Mouse (Mus musculus) cortical plate, adult 2 months (tissue): ENCODE data around the gene Gemin8. TPM values are rescaled to one million over a fixed set of nuclear protein-coding genes. Genes with fewer than 3 reads are reported as not detected.

Source experiments
- H3K27ac ChIP-seq: fragments of 200-500 bp; 2 replicates; pipeline ENCODE4 v1.5.1; 2012; ENCODE audit warnings: low read length, control low read depth, inconsistent platforms; ENCODE audit not compliant: insufficient read depth
- H3K4me1 ChIP-seq: fragments of 200-500 bp; 2 replicates; pipeline ENCODE4 v1.6.1; 2011; ENCODE audit warnings: low read length; ENCODE audit not compliant: control insufficient read depth, insufficient read depth
- H3K4me3 ChIP-seq: fragments of 200-500 bp; 2 replicates; pipeline ENCODE4 v1.5.1; 2011; ENCODE audit warnings: mild to moderate bottlenecking, low read length, control low read depth; ENCODE audit not compliant: insufficient read depth
- CTCF ChIP-seq: fragments of 200-500 bp; IDR thresholded peaks from 2 replicates; pipeline ENCODE4 v1.5.1; 2011; ENCODE audit warnings: mild to moderate bottlenecking, control low read depth, low read length; ENCODE audit not compliant: insufficient read depth; ENCODE audit errors: extremely low read depth
- POLR2A ChIP-seq: fragments of 200-500 bp; IDR thresholded peaks from 2 replicates; pipeline ENCODE4 v1.6.1; 2011; ENCODE audit warnings: mild to moderate bottlenecking, low read length, control low read depth; ENCODE audit not compliant: insufficient read depth; ENCODE audit errors: extremely low read depth
- polyA plus RNA-seq: library from polyadenylated mRNA; depleted of rRNA; stranded (reverse); fragments of >200 nt; gene quantifications from 2 replicates; pipeline ENCODE4 v1.2.3, GENCODE M21; 2012; rRNA removed

Gene Gemin8
- 16.5 and 17.8 TPM in 2 replicates for polyA plus RNA-seq

- peak within 1 kb of the TSS; percentile 39 for H3K27ac ChIP-seq
- peaks cover 3% of the 10 kb centered on the region; the same call in 1 of the 2 replicates for H3K4me1 ChIP-seq
- no peak for TF ChIP-seq CTCF
- TF ChIP-seq POLR2A = peak; percentile 41; the same call in 1 of the 2 replicates
- peak within 1 kb of the TSS; percentile 61 for H3K4me3 ChIP-seq
Measured at GRCm38 (mm10) chrX:166169892-166170799, at the start of gene Gemin8. TSS of gene Gemin8 (plus strand) at chrX:166170454.

DNA sequence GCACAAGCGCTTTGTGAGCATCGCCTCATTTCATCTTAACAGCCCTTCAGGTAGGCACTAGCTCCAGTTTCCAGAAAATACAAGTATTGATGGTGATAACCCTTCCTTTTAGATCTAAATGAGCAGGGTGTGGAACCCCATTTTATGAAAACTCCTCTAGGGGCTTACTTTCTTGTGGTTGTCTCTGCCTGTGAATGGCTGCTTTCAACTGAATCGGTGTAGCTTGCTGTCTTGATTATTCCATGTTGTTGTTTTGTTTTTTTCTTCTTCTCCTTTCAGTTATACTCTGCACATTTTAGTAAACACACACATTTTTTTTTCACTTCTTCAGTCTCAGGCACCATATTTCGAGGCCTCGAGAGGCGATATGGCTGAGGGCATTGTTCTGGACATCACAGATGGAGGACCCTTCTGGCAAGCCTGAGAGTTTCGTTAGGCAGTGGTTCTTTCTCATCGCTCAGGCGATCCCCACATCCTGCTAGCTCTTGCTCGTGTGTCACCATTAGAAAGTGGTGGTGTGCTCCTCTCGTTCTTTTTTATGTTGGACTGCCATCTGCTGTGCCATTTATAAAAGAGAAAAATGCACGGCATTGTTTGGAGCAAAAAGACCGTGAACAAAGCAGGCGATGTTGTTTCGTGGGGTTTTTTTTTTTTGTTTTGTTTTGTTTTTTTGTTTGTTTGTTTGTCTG is 23.0 kb upstream of the Gemin8 start:
- H3K4me3 ChIP-seq = no peak overlapping the region; the same call in 1 of the 2 replicates
- TF ChIP-seq CTCF (peak; percentile 39), POLR2A (no peak)
- no peaks in the 10 kb centered on the region for H3K4me1 ChIP-seq
- no peak overlapping the region for H3K27ac ChIP-seq

- TF ChIP-seq POLR2A (no peak), CTCF (no peak)
- Histone ChIP-seq H3K27ac (no peak overlapping the region), H3K4me3 (no peak overlapping the region), H3K4me1 (no peaks in the 10 kb centered on the region)
Measured at GRCm38 (mm10) chrX:166162773-166163172, 7.5 kb upstream of the Gemin8 start.

DNA sequence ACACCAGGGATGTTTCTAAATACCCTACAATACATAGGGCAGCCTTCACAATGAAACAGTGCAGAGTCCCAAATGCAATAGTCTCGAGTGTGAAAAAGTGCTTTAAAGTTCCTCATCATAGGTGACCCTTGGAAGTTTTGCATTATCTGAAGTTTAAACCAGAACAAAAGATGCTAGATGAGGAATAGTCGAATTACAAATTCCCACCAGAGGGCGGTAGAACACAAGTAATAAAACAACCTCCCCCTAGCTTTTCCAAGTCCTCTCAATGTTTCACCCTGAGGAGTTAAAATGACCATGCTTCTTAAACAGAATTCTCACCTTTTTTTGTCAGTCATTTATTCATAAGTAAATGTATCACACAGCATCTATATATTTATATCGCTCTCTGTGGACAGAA is 2.9 kb upstream of the Gemin8 start:
- H3K4me3 ChIP-seq = no peak overlapping the region
- TF ChIP-seq POLR2A (no peak), CTCF (no peak)
- no peak overlapping the region for H3K27ac ChIP-seq
- H3K4me1 ChIP-seq = peaks cover under 1% of the 10 kb centered on the region; the same call in 1 of the 2 replicates

- peaks cover 3% of the 10 kb centered on the region; the same call in 1 of the 2 replicates for H3K4me1 ChIP-seq
- TF ChIP-seq POLR2A = no peak
- TF ChIP-seq CTCF = no peak
- no peak overlapping the region for H3K27ac ChIP-seq
- H3K4me3 ChIP-seq = no peak overlapping the region
Measured at GRCm38 (mm10) chrX:166167923-166168322, 2.3 kb upstream of the Gemin8 start.

- Histone ChIP-seq H3K4me3 (peak overlapping the region; percentile 61), H3K27ac (peak overlapping the region; percentile 39), H3K4me1 (peaks cover 3% of the 10 kb centered on the region; the same call in 1 of the 2 replicates)
- no peak for TF ChIP-seq CTCF
- TF ChIP-seq POLR2A = no peak
Measured at GRCm38 (mm10) chrX:166170800-166171738, 815 bp downstream of the Gemin8 start.

DNA sequence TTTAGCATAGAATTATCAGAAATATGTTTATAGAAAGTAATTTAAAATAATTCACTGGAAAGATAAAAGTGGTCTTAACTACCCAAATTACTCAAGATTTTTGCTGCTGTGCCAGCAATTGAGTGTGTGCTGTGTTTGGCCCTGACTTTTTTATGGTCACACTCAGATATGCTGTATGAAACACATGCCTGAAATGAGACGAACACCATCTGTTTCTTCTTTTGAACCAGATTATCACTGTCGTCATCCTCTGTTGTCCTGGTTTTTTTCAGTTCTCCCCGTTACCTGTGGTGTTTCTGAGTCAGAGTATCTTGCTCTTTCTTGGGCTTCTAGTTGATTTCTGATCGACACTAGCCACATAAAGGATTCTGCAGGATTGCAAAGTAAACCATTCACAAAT is 1.8 kb downstream of the Gemin8 start:
- peaks cover 3% of the 10 kb centered on the region; the same call in 1 of the 2 replicates for H3K4me1 ChIP-seq
- H3K27ac ChIP-seq = peak overlapping the region; percentile 10
- H3K4me3 ChIP-seq = no peak overlapping the region
- TF ChIP-seq POLR2A (no peak), CTCF (no peak)

DNA sequence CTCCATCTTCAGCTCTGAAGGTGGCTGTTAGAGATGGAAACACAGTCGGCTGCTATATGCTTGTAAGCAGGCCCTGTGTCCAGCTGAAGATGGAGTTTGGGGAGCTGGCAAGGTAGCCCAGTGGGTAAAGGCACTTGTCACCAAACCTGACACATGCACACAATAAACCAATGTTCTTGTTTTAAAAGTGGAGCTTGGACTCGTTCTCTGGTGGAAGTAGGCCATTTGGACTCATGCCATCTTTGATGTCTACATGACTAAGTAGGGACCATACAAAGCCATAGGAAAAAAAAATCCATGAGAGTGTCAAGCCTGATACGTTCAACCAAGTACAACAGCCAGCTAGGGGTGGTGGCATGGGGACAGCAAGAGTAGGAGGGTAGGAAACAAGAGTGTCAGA is 2.4 kb downstream of the Gemin8 start:
- Histone ChIP-seq H3K27ac (peak overlapping the region; percentile 10), H3K4me1 (peaks cover 3% of the 10 kb centered on the region; the same call in 1 of the 2 replicates), H3K4me3 (no peak overlapping the region)
- TF ChIP-seq POLR2A = no peak
- no peak for TF ChIP-seq CTCF
